Comparison of ENCODE assay signal across 8 mouse cellular contexts in the genomic region with DNA sequence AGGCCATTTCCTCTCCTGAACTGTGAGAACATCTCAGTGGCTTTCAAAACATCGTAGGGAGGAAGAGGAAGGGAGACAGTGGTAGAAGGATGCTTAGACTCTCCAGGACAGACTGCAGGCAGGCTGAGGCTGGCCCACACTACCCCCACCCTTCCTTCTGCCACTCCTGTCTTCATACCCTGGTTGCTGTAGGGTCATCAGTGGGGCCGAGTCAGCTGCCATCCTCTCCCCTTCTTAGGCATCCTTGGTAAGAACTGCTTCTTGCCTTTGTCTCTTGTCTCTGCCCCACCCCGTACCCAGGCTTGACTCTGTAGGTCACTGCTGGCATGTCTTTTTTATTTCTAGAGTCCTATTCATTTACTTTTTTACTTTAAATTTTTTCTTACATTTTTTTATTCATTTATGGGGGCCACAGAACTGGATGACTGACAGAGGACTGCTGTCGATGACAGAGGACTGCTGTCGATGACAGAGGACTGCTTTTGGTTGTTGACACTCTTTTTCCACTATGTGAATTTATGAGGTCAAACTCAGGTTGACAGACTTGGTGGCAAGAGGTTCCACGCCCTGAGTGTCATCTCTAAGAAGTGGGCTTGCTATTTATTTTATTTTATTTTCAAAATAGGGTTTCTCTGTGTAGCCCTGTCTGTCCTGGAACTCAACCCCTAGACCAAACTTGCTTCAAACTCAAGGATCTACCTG. TPM values are rescaled to one million over a fixed set of nuclear protein-coding genes. Genes with fewer than 3 reads are reported as not detected.
A peak's percentile ranks its signal among the peaks of the same experiment; 100 is the strongest.
DNase-seq lines count a peak whose midpoint lies in the region; ATAC-seq and TF ChIP-seq lines count a peak whose summit lies in the region.

No protein-coding gene starts in this region.

- DNase-seq in cerebellum, postnatal 25 days = peak; percentile 43 to 52
- DNase-seq in testis, postnatal 14 days (ENCODE audit: low spot score) = no peak
- DNase-seq in liver, embryonic 14.5 days (ENCODE audit: low read depth in 3 of 3, low spot score in 3 of 3) = no peak
- peak; percentile 53 for DNase-seq in thymus, postnatal 4 days
- DNase-seq in layer of hippocampus, adult 9-10 months (ENCODE audit: low spot score) = no peak
- no peak for DNase-seq in kidney, postnatal 14 days

- H3K9ac ChIP-seq in liver, embryonic 14.5 days (replicated peaks) = no peak overlapping the region

- 53% methylated on average over 6 of the region's 6 CpGs for WGBS in liver, embryonic 14.5 days (ENCODE audit: insufficient replicate concordance)

- H3K27me3 ChIP-seq in testis, adult 2 months (ENCODE audit: control insufficient read depth, insufficient read depth, low read length) = no peaks in the 10 kb centered on the region
- peaks cover 2% of the 10 kb centered on the region; the same call in 1 of the 2 replicates for H3K27me3 ChIP-seq in liver, embryonic 14.5 days (ENCODE audit: control insufficient read depth, insufficient read depth, low read length)

- no peak for ATAC-seq in cerebellum, adult (ENCODE audit: insufficient number of reproducible peaks, low FRiP score, low TSS enrichment)
- no peak for ATAC-seq in liver, embryonic 14.5 days (ENCODE audit: insufficient read depth)

- no peak for TF ChIP-seq POLR2A in testis, adult 2 months (IDR thresholded peaks at IDR 0.05; ENCODE audit: control insufficient read depth, low read depth, low read length)

- no peaks in the 10 kb centered on the region for H3K9me3 ChIP-seq in liver, embryonic 14.5 days (ENCODE audit: control insufficient read depth, low read length)

- H3K27ac ChIP-seq in testis, adult 2 months (ENCODE audit: control insufficient read depth, insufficient read depth, low read depth, low read length) = 0 out of 2 replicates have a peak overlapping the region, but pooled peaks have one; percentile 5
- H3K27ac ChIP-seq in liver, embryonic 14.5 days = peak overlapping the region; percentile 19

- no peak for TF ChIP-seq CTCF in testis, adult 2 months (IDR thresholded peaks at IDR 0.05; ENCODE audit: control insufficient read depth, insufficient read depth, insufficient replicate concordance, low read depth, low read length)
- TF ChIP-seq CTCF in liver, embryonic 14.5 days (IDR thresholded peaks at IDR 0.05; ENCODE audit: low read depth) = no peak

- H3K4me2 ChIP-seq in liver, embryonic 14.5 days (ENCODE audit: low read depth) = peak overlapping the region; percentile 97

- peaks cover 31% of the 10 kb centered on the region for H3K4me1 ChIP-seq in testis, adult 2 months (ENCODE audit: control insufficient read depth, insufficient read depth, low read length)
- H3K4me1 ChIP-seq in liver, embryonic 14.5 days (replicated peaks; ENCODE audit: control insufficient read depth in 2 of 2, insufficient read depth in 2 of 2, low read length in 1 of 2) = peaks cover 5 to 18% of the 10 kb centered on the region in 2 experiments

- peaks cover 1% of the 10 kb centered on the region; the same call in 1 of the 2 replicates for H3K36me3 ChIP-seq in testis, adult 2 months (ENCODE audit: control insufficient read depth, insufficient read depth, low read length)
- no peaks in the 10 kb centered on the region for H3K36me3 ChIP-seq in liver, embryonic 14.5 days (replicated peaks; ENCODE audit: control insufficient read depth, insufficient read depth, low read depth)

- no peak for TF ChIP-seq EP300 in liver, embryonic 14.5 days (IDR thresholded peaks at IDR 0.05; ENCODE audit: low read depth)

- peak overlapping the region; percentile 100 for H3K4me3 ChIP-seq in testis, adult 2 months (ENCODE audit: control insufficient read depth, low read depth, low read length)
- peak overlapping the region in 1 of 2 experiments; percentile 80; a peak in 1 of 4 replicates for H3K4me3 ChIP-seq in liver, embryonic 14.5 days (ENCODE audit: insufficient read depth in 1 of 2, low read depth in 2 of 2, low read length in 2 of 2)

RNA-seq across cellular contexts. Expression of gene Slc43a2, which starts 2.0 kb away (rescaled TPM):
- 23.0 and 27.1 TPM in 2 replicates for polyA plus RNA-seq in testis, adult 2 months (2012; rRNA removed)
- polyA plus RNA-seq in liver, embryonic 14.5 days (2012; rRNA removed) = 2.7 and 3.0 TPM in 2 replicates
- 2.4 and 2.8 TPM in 2 replicates for polyA plus RNA-seq in liver, embryonic 14.5 days (2014; fragmentation: Nextera tagmentation; extraction: Ambion mirVana)

RNA-seq across cellular contexts. Expression of gene Scarf1, which starts 20.1 kb away (rescaled TPM):
- polyA plus RNA-seq in testis, adult 2 months (2012; rRNA removed) = 0.64 and 0.77 TPM in 2 replicates
- 2.4 and 2.6 TPM in 2 replicates for polyA plus RNA-seq in liver, embryonic 14.5 days (2012; rRNA removed)
- 1.1 and 2.0 TPM in 2 replicates for polyA plus RNA-seq in liver, embryonic 14.5 days (2014; fragmentation: Nextera tagmentation; extraction: Ambion mirVana)

RNA-seq across cellular contexts. Expression of gene Rilp, which starts 23.6 kb away (rescaled TPM):
- 0.58 and 0.94 TPM in 2 replicates for polyA plus RNA-seq in testis, adult 2 months (2012; rRNA removed)
- polyA plus RNA-seq in liver, embryonic 14.5 days (2012; rRNA removed) = 1.6 and 1.7 TPM in 2 replicates
- 2.0 and 2.4 TPM in 2 replicates for polyA plus RNA-seq in liver, embryonic 14.5 days (2014; fragmentation: Nextera tagmentation; extraction: Ambion mirVana)

RNA-seq across cellular contexts. Expression of gene Prpf8, which starts 46.8 kb away (rescaled TPM):
- polyA plus RNA-seq in testis, adult 2 months (2012; rRNA removed) = 45.6 and 48.8 TPM in 2 replicates
- 34.2 and 38.1 TPM in 2 replicates for polyA plus RNA-seq in liver, embryonic 14.5 days (2012; rRNA removed)
- polyA plus RNA-seq in liver, embryonic 14.5 days (2014; fragmentation: Nextera tagmentation; extraction: Ambion mirVana) = 34.2 and 42.2 TPM in 2 replicates

RNA-seq across cellular contexts. Expression of gene Pitpna, which starts 54.4 kb away (rescaled TPM):
- 39.4 and 41.3 TPM in 2 replicates for polyA plus RNA-seq in testis, adult 2 months (2012; rRNA removed)
- polyA plus RNA-seq in liver, embryonic 14.5 days (2012; rRNA removed) = 18.1 and 25.5 TPM in 2 replicates
- 32.3 and 35.4 TPM in 2 replicates for polyA plus RNA-seq in liver, embryonic 14.5 days (2014; fragmentation: Nextera tagmentation; extraction: Ambion mirVana)

Comparison
In these comparisons a context has a peak if more than half of its experiments do, and no peak if none do; other contexts are left out.
1. DNase-seq: peak in cerebellum, postnatal 25 days (2 of 2) and thymus, postnatal 4 days (single experiment); none in testis, postnatal 14 days (single experiment), liver, embryonic 14.5 days (0 of 3), layer of hippocampus, adult 9-10 months (single experiment) and kidney, postnatal 14 days (single experiment).